ENCODE assay signal across 30 mouse cellular contexts in genomic region chr19:7425398-7425775, GRCm38 (mm10). TPM values are rescaled to one million over a fixed set of nuclear protein-coding genes. Genes with fewer than 3 reads are reported as not detected.
DNase-seq lines count a peak whose midpoint lies in the region; ATAC-seq and TF ChIP-seq lines count a peak whose summit lies in the region.
"Had no signal": no experiment of that assay in that cellular context is flagged by ENCODE, and none has a peak within 500 bp of the region (broad histone marks: within the 10 kb centered on the region; RNA-seq: fewer than 3 reads in every experiment).

No protein-coding gene starts in this region.

- no peak for TF ChIP-seq POLR2A in myocyte (IDR thresholded peaks at IDR 0.05; ENCODE audit: insufficient read length, low read depth)

- H3K27ac ChIP-seq in midbrain, embryonic 12.5 days (replicated peaks), result peak overlapping the region; percentile 79; the same call in 1 of the 2 replicates
- no peak overlapping the region for H3K27ac ChIP-seq in midbrain, embryonic 10.5 days (replicated peaks)
- H3K27ac ChIP-seq: embryonic facial prominence, embryonic 10.5 days; forebrain, embryonic 10.5 days; heart, adult 2 months; liver, embryonic 13.5 days had no signal

- no peak overlapping the region for H3K9ac ChIP-seq in midbrain, embryonic 12.5 days (replicated peaks)
- H3K9ac ChIP-seq: limb, embryonic 13.5 days; liver, embryonic 13.5 days; midbrain, embryonic 15.5 days had no signal

- H3K4me2 ChIP-seq in midbrain, embryonic 12.5 days (replicated peaks), result no peak overlapping the region
- H3K4me2 ChIP-seq in myocyte (ENCODE audit: low read depth), result no peak overlapping the region
- H3K4me2 ChIP-seq: heart, embryonic 13.5 days; limb, embryonic 13.5 days; liver, embryonic 13.5 days had no signal

- WGBS in midbrain, embryonic 12.5 days, result 55% methylated on average over 3 of the region's 3 CpGs
- WGBS in midbrain, embryonic 10.5 days, result 70% methylated on average over 3 of the region's 3 CpGs

- H3K27me3 ChIP-seq in midbrain, embryonic 12.5 days, result no peaks in the 10 kb centered on the region
- peaks cover 34% of the 10 kb centered on the region for H3K27me3 ChIP-seq in midbrain, embryonic 10.5 days (ENCODE audit: low read depth, poor library complexity, severe bottlenecking)
- H3K27me3 ChIP-seq in myocyte (ENCODE audit: control insufficient read depth, insufficient read depth, insufficient read length), result no peaks in the 10 kb centered on the region
- H3K27me3 ChIP-seq: heart, embryonic 13.5 days; hindbrain, embryonic 15.5 days; limb, embryonic 13.5 days; midbrain, embryonic 15.5 days had no signal

- H3K79me2 ChIP-seq in myocyte (ENCODE audit: control insufficient read depth, insufficient read depth), result peaks cover 4% of the 10 kb centered on the region

- peaks cover 80% of the 10 kb centered on the region for H3K36me3 ChIP-seq in midbrain, embryonic 12.5 days
- H3K36me3 ChIP-seq in midbrain, embryonic 10.5 days, result peaks cover 99% of the 10 kb centered on the region
- H3K36me3 ChIP-seq in myocyte (ENCODE audit: control insufficient read depth, insufficient read depth), result peaks cover 38% of the 10 kb centered on the region

- no peak overlapping the region for H3K4me3 ChIP-seq in midbrain, embryonic 12.5 days
- H3K4me3 ChIP-seq in midbrain, embryonic 10.5 days, result no peak overlapping the region
- no peak overlapping the region for H3K4me3 ChIP-seq in myocyte
- H3K4me3 ChIP-seq: embryonic facial prominence, embryonic 10.5 days; forebrain, embryonic 10.5 days; heart, adult 2 months; heart, embryonic 13.5 days; limb, embryonic 13.5 days; liver, embryonic 13.5 days; midbrain, embryonic 15.5 days had no signal

- no peak for ATAC-seq in midbrain, embryonic 12.5 days (ENCODE audit: low FRiP score, low read depth)
- ATAC-seq: CD4-positive, CD25-positive, alpha-beta regulatory T cell, adult 4 months; intestine, embryonic 16.5 days; midbrain, embryonic 15.5 days had no signal

- peaks cover 46% of the 10 kb centered on the region for H3K4me1 ChIP-seq in midbrain, embryonic 12.5 days
- H3K4me1 ChIP-seq in midbrain, embryonic 10.5 days, result peaks cover 43% of the 10 kb centered on the region

- H3ac ChIP-seq in myocyte (ENCODE audit: control insufficient read depth, insufficient read length), result no peak overlapping the region

- DNase-seq in embryo, embryonic 9.5 days (ENCODE audit: extremely low spot score), result peak; percentile 14
- DNase-seq in embryo, embryonic 10 days (ENCODE audit: low spot score), result no peak
- no peak for DNase-seq in midbrain, embryonic 10.5 days (ENCODE audit: low spot score)
- DNase-seq in cerebellum, postnatal 10 days, result no peak
- no peak for DNase-seq in right cerebral cortex, postnatal 36 days (ENCODE audit: low spot score in 2 of 2)
- DNase-seq: adrenal gland, adult 2 months; cerebellum, adult 18-20 months; cerebellum, postnatal 25 days; gastrocnemius, postnatal 25 days; heart, adult 2 months; heart, postnatal 14 days; kidney, adult 9 months; kidney, postnatal 14 days; layer of hippocampus, postnatal 36 days; liver, embryonic 13.5 days; lung, adult 2 months; lung, postnatal 14 days; spleen, adult 18-20 months; thymus, adult 18-20 months; thymus, postnatal 4 days had no signal

- no peaks in the 10 kb centered on the region for H3K9me3 ChIP-seq in midbrain, embryonic 12.5 days
- H3K9me3 ChIP-seq in midbrain, embryonic 10.5 days (replicated peaks), result no peaks in the 10 kb centered on the region
- H3K9me3 ChIP-seq: embryonic facial prominence, embryonic 10.5 days; forebrain, embryonic 10.5 days; heart, embryonic 13.5 days; hindbrain, embryonic 15.5 days; limb, embryonic 13.5 days; liver, embryonic 13.5 days; midbrain, embryonic 15.5 days had no signal

TF ChIP-seq in myocyte, 11 proteins besides CTCF, POLR2A, EP300 and RAD21:
- TF ChIP-seq POLR2AphosphoS2 (IDR thresholded peaks at IDR 0.05; ENCODE audit: insufficient read length, low read depth) (peak; percentile 22), E2F4 (IDR thresholded peaks at IDR 0.05; ENCODE audit: insufficient read depth) (no peak), TCF12 (IDR thresholded peaks at IDR 0.05; ENCODE audit: insufficient read depth, poor library complexity, severe bottlenecking) (no peak), SRF (IDR thresholded peaks at IDR 0.05; ENCODE audit: control insufficient read depth, insufficient read length, low read depth) (no peak)

RNA-seq across cellular contexts. Expression of gene 2700081O15Rik, which starts 8.0 kb away (rescaled TPM):
- polyA plus RNA-seq in midbrain, embryonic 12.5 days (2016; fragmentation: Nextera tagmentation; extraction: Ambion mirVana), result 15.4 and 17.4 TPM in 2 replicates
- polyA plus RNA-seq in midbrain, embryonic 10.5 days (2016; fragmentation: Nextera tagmentation; extraction: Ambion mirVana), result 5.7 and 7.6 TPM in 2 replicates
- 16.9 TPM for polyA plus RNA-seq in myocyte (2012; fragmentation: generic; extraction: Trizol)

RNA-seq across cellular contexts. Expression of gene Spindoc, which starts 42.6 kb away (rescaled TPM):
- 44.0 and 48.3 TPM in 2 replicates for polyA plus RNA-seq in midbrain, embryonic 12.5 days (2016; fragmentation: Nextera tagmentation; extraction: Ambion mirVana)
- 43.1 and 51.7 TPM in 2 replicates for polyA plus RNA-seq in midbrain, embryonic 10.5 days (2016; fragmentation: Nextera tagmentation; extraction: Ambion mirVana)
- 20.4 TPM for polyA plus RNA-seq in myocyte (2012; fragmentation: generic; extraction: Trizol)

RNA-seq across cellular contexts. Expression of gene Rtn3, which starts 57.7 kb away (rescaled TPM):
- 481 and 529 TPM in 2 replicates for polyA plus RNA-seq in midbrain, embryonic 12.5 days (2016; fragmentation: Nextera tagmentation; extraction: Ambion mirVana)
- 306 and 368 TPM in 2 replicates for polyA plus RNA-seq in midbrain, embryonic 10.5 days (2016; fragmentation: Nextera tagmentation; extraction: Ambion mirVana)
- 65.7 TPM for polyA plus RNA-seq in myocyte (2012; fragmentation: generic; extraction: Trizol)
